Mouse (Mus musculus) adrenal gland, adult (tissue): ENCODE data around the gene Ccdc70.
A peak's percentile ranks its signal among the peaks of the same experiment; 100 is the strongest.
"Not testable (repeated sequence)": the region's sequence is repeated elsewhere in the genome, so short reads cannot be mapped to it uniquely, and the experiment has no call there.

Source experiments
- DNase-seq, 2 experiments: peaks; one replicate each; pipeline ENCODE4 v3.0.0; 2022 to 2023; ENCODE audit warnings: low spot score in 1 of 2; ENCODE audit not compliant: inconsistent age in 2 of 2

Ccdc70 gene

DNA sequence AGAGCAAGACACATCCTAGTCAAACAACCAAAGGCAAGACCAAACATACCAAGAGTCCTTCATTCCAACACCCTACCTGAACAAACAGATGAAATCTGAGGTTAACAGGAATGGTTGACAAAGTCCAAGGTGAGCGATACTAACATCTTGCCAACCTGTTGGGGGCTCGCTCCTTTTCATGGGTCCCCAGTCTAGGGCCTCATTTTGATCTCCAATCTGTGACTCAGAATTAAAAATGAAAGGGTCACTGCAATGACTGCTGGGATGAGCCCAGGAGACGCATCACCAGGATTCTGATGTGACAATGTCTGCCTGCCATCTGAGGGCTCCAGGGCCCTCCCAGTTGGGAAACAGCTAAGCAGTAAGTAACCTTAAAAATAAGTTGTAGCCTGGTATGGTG, at the start of gene Ccdc70:
Gene Ccdc70 (plus strand): TSS at position 301 of the 400 bp plus-strand sequence.
- DNase-seq = no peak

- DNase-seq = not testable (repeated sequence)
These were observed 38.8 kb upstream of the Ccdc70 start for GRCm38 (mm10) chr8:21930754-21931153.

GRCm38 (mm10) chr8:21932610-21933009, 37.0 kb upstream of the Ccdc70 start, which contains the start of gene Defb15:
TSS of gene Defb15 (minus strand) at chr8:21932710.
- DNase-seq = no peak

- not testable (repeated sequence) for DNase-seq
These were observed 31.5 kb upstream of the Ccdc70 start, which contains the start of gene Defb35 for GRCm38 (mm10) chr8:21938052-21938451. TSS of gene Defb35 (plus strand) at chr8:21938352.

DNA sequence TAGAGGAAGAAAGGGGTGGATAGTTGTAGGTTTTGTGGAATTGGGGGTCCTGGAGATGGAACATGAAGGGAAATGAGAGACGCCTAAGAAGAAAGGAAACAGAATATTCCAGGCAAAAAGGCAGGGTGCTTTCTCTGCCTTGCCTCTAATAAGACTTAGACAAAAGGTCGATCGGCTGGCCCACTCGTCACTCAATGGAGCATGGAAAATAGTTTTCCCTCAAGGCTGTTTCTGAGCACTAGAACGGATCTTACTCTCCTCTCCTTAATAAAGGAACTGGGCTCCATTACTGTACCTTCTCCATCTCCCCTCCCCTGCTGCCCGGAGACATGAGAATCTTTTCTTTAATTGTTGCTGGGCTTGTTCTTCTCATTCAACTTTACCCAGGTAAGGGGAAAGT, 23.1 kb upstream of the Ccdc70 start, which contains the start of gene Defb13:
Gene Defb13 (plus strand): TSS at position 301 of the 400 bp plus-strand sequence.
- DNase-seq = no peak

- no peak for DNase-seq
These were observed 22.1 kb upstream of the Ccdc70 start for GRCm38 (mm10) chr8:21947311-21948017.

DNA sequence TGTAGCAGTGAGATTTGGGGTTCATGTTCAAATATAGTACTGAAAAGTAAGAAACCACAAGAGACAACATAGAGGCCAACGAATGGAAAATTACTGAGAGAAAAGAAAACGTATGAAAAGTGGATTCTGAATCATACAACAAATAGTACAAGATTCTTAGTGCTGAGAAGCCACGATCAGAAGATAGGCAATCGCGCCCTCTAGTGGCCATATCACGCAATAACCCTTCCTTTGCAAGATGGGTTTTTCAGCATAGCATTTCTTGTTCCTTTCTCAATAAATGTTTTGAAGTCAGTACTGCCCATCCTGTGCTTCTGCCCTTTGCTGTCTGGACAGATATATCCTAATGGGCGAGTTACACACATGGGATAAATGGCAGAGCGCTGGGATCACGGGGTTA, 14.3 kb upstream of the Ccdc70 start:
- DNase-seq = peak; percentile 44 to 80

DNA sequence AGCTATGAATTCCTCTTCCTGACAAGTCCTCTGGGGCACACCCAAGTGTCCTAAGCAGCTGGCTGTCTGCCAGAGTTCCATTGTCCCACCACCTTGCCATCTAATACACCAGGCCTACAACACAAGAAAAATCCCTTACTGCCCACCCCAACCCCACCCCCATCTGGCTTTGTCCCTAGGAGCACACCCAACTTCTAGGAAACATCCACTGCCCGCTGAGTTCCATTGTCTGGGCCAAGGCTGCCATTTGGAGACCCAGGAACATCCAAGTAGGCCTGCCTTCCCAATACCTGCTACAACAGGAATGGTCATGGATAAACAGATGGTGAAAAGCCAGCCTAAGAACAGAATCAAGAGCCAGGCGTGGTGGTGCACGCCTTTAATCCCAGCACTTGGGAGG, 13.2 kb upstream of the Ccdc70 start:
- no peak for DNase-seq

DNA sequence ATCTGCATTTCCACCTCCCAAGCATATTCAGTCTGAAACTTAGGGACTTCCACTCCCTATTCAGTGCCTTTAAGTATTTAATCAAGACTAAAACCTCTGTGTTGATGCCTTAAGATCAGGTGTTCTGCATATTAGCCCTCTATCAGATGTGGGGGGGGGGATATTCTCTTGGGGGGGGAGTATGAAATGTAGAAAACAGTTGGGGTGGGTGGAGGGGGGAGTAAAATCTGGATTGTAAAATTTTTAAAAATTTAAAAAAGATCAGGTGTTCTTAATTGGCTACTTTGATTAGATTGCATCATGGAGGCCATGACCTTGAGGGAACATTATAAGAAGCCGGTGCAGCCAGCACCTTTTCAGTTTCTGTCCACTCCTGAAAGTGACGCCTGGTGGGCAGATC, 11.2 kb upstream of the Ccdc70 start, which contains the start of gene Fam90a1a:
Gene Fam90a1a (plus strand): TSS at position 301 of the 400 bp plus-strand sequence.
- no peak for DNase-seq

- no peak for DNase-seq
These were observed 2.9 kb upstream of the Ccdc70 start for GRCm38 (mm10) chr8:21966646-21967045.

- no peak for DNase-seq
These were observed 8.6 kb downstream of the Ccdc70 start for GRCm38 (mm10) chr8:21978193-21978592.

DNA sequence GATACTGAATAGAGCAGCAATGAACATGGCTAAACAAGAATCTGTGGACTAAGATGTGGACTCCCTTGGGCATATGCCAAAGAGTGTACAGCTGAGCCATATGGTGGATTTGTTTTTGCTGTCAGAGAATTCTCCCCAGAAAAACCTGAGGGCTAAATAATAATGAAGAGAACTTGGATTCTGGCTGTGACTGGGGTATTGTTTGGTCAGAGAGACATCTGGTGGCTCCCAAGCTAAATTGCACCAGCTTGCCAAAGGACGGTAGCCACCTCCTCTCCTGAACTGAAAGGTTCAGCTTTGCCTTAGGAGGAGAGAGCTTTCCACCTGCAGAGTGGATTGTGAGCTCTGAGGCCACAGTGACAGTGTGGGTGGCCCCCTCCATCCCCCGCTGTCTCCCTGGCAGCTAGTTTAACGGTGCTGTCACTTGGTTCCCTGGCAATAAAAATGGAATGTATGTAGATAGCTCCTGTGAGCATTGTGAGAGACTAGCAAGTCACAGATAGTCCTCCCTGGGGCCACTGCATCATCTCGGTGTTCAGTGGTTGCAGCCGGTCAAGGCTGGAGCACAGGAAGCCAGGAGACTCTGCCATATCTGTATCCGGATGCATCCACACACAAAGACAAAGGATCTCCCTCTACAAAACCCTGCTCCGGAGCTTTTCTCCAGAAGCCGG, 12.2 kb downstream of the Ccdc70 start:
- DNase-seq = peak in 1 of 2 experiments; percentile 44

DNA sequence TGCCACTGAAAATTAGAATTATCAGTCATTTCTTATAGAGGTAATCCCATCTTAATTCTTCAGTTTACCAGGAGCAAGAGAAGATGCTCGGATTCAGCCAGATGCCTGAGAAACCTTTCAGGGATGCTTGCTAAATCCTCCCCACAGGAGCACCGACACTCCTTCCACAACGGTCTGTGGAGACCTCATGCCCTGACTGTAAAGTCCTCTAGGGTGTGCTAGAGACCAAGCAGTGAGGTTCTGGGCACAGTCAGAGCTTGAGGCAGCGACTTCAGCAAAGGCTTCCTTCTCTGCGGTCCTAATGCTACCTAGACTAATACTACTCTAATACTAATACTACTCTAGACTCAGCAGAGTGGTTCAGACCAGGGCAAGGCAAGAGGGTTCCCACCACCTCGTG, 22.6 kb downstream of the Ccdc70 start:
- peak; percentile 58 to 82 for DNase-seq

DNA sequence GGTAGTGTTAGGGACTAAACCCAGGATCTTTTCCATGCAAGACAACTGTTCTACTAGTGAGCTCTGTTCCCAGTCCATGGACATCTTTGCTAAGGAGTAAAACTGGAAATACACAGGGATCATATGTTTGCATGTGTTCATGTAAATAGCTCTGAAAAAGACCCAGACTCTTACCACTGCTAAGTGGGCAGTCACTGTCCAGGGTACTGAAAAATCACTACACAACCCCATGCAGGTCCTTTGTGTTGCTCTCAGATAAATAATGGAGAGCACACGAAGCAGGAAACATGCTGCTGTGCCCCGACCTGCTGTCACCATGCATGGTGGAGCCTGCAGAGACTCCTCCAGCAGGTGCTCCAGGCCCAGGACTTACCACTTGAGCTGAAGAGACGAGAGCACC, 25.6 kb downstream of the Ccdc70 start:
- DNase-seq = no peak

- DNase-seq = no peak
These were observed 35.4 kb downstream of the Ccdc70 start for GRCm38 (mm10) chr8:22004750-22005522.

- DNase-seq = no peak
These were observed 36.8 kb downstream of the Ccdc70 start for GRCm38 (mm10) chr8:22006423-22006822.

DNA sequence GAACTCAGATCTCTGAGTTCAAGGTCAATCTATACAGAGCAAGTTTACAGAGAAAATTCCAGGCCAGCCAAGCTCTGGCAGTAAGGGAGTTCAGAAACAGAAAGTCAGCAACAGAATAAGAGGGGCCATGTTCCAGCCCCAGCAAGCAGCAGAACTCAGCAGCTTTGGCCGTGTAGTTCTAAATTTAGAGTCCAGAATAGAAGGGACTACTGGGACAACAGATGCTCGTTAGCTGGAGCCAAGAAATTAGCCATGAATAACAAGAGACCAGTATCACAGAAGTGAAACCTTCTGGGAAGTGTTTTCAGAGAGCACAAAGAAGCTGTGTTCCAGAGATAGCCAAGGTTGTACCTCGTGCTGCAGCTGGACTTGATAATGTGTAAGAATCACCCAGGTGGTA, 39.8 kb downstream of the Ccdc70 start:
- DNase-seq = no peak

- no peak for DNase-seq
These were observed 43.6 kb downstream of the Ccdc70 start for GRCm38 (mm10) chr8:22013034-22013707.

- no peak for DNase-seq
These were observed 48.2 kb downstream of the Ccdc70 start for GRCm38 (mm10) chr8:22017731-22018130.

DNA sequence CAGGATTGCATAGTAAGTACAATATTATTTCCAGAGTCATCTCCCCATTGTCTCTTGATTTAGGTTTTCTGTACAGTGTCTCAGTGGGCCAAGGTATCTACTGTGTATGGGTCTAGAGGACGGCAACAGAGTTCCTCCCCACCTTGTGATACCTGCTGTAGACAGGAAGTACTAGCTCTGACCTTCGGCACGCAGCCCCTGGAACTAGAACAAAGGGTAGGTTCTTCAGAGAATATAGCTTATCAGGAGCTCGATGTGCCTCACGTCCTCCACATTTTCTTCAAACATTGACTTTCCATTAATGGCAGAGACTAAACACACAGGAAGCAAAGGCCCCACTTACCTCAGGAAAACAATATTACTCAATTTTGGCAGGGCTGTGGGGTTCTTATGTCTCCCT, 49.9 kb downstream of the Ccdc70 start:
- no peak for DNase-seq

GRCm38 (mm10) chr8:22022244-22022643, 52.7 kb downstream of the Ccdc70 start:
- no peak for DNase-seq
